Mouse (Mus musculus) lung, postnatal 0 days (tissue): Measurements from ENCODE around the gene Gm5741. TPM values are rescaled to one million over a fixed set of nuclear protein-coding genes. Genes with fewer than 3 reads are reported as not detected.

ENCODE experiments used
- ATAC-seq: fragments of 200-750 bp; cut with Nextera tagmentation; 2 replicates; pipeline ENCODE4 v1.8.0; 2017; ENCODE audit warnings: moderate library complexity
- DNase-seq: peaks from one replicate; pipeline ENCODE4 v3.0.0-alpha.2; 2016; ENCODE audit warnings: low spot score
- H3K27ac ChIP-seq: fragments of 300-500 bp; sonication (generic); 2 replicates; pipeline ENCODE4 v1.5.1; 2014; ENCODE audit warnings: antibody characterized with exemption, mild to moderate bottlenecking, low read length, mixed read lengths
- H3K27me3 ChIP-seq: fragments of 300-500 bp; sonication (generic); replicated peaks from 2 replicates; pipeline ENCODE4 v1.6.1; 2014; ENCODE audit warnings: low read length, mixed read lengths; ENCODE audit not compliant: insufficient read depth
- H3K36me3 ChIP-seq: fragments of 300-500 bp; sonication (generic); 2 replicates; pipeline ENCODE4 v1.6.1; 2014; ENCODE audit warnings: low read length, mixed read lengths; ENCODE audit not compliant: insufficient read depth
- H3K4me1 ChIP-seq: fragments of 300-500 bp; sonication (generic); 2 replicates; pipeline ENCODE4 v1.6.1; 2014; ENCODE audit warnings: antibody characterized with exemption, low read depth, low read length, mixed read lengths; ENCODE audit not compliant: insufficient read depth
- H3K4me2 ChIP-seq: fragments of 300-500 bp; sonication (generic); replicated peaks from 2 replicates; pipeline ENCODE4 v1.6.1; 2014; ENCODE audit warnings: low read depth, mild to moderate bottlenecking, low read length, moderate library complexity, mixed read lengths
- H3K4me3 ChIP-seq: fragments of 300-500 bp; sonication (generic); 2 replicates; pipeline ENCODE4 v1.5.1; 2014; ENCODE audit warnings: low read depth, low read length
- H3K9ac ChIP-seq: fragments of 300-500 bp; sonication (generic); replicated peaks from 2 replicates; pipeline ENCODE4 v1.6.1; 2014; ENCODE audit warnings: low read depth, mild to moderate bottlenecking
- H3K9me3 ChIP-seq: fragments of 300-500 bp; sonication (generic); 2 replicates; pipeline ENCODE4 v1.6.1; 2016; ENCODE audit warnings: low read length, mixed read lengths
- CTCF ChIP-seq: IDR thresholded peaks from 2 replicates; pipeline ENCODE4 v1.5.1; 2016; ENCODE audit warnings: antibody characterized with exemption, mild to moderate bottlenecking
- EP300 ChIP-seq: IDR thresholded peaks from 2 replicates; pipeline ENCODE4 v1.6.1; 2016; ENCODE audit warnings: antibody characterized with exemption, mild to moderate bottlenecking, control low read depth
- WGBS: fragments of 180-500 bp; shearing (Covaris S2); extraction: QIAGEN DNeasy Blood & Tissue Kit; methylation state at CpG from one replicate; pipeline ENCODE4 v1.1.7; 2014; 5-methylcytosine and 5-hydroxymethylcytosine counted together
- polyA plus RNA-seq: library from polyadenylated mRNA; unstranded; fragments of >200 nt; fragmentation: Nextera tagmentation; extraction: Ambion mirVana; gene quantifications from 2 replicates; pipeline ENCODE4 v1.2.1, GENCODE M21; 2015

Gm5741 gene
- polyA plus RNA-seq, 1 experiment from 2014 or later, result not detected

DNA sequence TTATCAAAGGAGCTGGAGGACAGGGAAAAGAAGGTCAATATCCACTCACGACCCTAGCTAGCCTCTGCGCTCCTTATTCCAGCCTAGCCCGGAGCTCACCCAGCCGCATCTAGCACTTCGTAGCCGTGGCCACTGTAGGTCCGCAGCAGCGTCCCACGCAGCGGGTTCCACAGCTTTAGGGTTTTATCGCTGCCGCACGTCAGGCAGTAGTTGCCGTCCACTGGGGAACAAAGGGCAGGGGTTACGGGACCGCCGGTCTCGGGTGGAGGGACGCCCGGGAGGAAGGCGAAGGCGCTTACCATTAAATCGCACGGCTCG, 12.4 kb upstream of the Gm5741 start:
- Histone ChIP-seq H3K9me3 (no peaks in the 10 kb centered on the region), H3K27me3 (no peaks in the 10 kb centered on the region), H3K36me3 (no peaks in the 10 kb centered on the region), H3K27ac (peak overlapping the region; percentile 79), H3K4me2 (peak overlapping the region; percentile 96), H3K4me1 (peaks cover 4% of the 10 kb centered on the region), H3K4me3 (peak overlapping the region; percentile 75), H3K9ac (peak overlapping the region; percentile 88)
- ATAC-seq (no peak), DNase-seq (no peak)
- 3% methylated on average over 25 of the region's 25 CpGs for WGBS
- TF ChIP-seq EP300, result no peak
- TF ChIP-seq CTCF, result no peak

GRCm38 (mm10) chr8:85076993-85077392, 9.2 kb upstream of the Gm5741 start:
- Histone ChIP-seq H3K4me2 (no peak overlapping the region), H3K27ac (no peak overlapping the region), H3K9ac (no peak overlapping the region), H3K27me3 (no peaks in the 10 kb centered on the region), H3K4me1 (peaks cover 4% of the 10 kb centered on the region), H3K36me3 (no peaks in the 10 kb centered on the region), H3K9me3 (no peaks in the 10 kb centered on the region), H3K4me3 (no peak overlapping the region)
- 4% methylated on average over 2 of the region's 2 CpGs for WGBS
- peak; percentile 92 for DNase-seq
- TF ChIP-seq CTCF, result peak; percentile 99
- no peak for TF ChIP-seq EP300
- ATAC-seq, result peak; percentile 60

DNA sequence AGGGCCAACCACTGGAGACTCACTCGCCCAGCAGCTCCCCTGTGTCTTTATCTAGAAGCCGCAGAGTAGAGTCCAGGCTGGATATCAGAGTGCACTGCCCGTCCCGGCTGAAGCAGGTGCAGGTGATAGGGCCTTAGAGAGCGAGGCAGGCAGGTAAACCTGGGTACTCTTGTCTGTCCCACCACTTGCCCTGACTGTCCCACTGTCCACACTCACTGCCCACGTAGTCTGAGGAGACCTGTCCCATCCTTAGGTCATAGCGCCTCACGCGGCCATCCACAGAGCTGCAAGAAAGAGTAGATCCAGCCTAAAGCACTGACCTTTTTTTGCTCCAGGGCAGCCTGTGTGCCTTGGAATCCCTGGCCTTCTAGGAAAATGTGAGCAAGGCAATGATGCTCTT, 8.2 kb upstream of the Gm5741 start:
- Histone ChIP-seq H3K27me3 (no peaks in the 10 kb centered on the region), H3K4me1 (no peaks in the 10 kb centered on the region; the same call in 1 of the 2 replicates), H3K36me3 (no peaks in the 10 kb centered on the region), H3K9me3 (no peaks in the 10 kb centered on the region), H3K9ac (no peak overlapping the region), H3K27ac (no peak overlapping the region), H3K4me3 (no peak overlapping the region), H3K4me2 (no peak overlapping the region)
- TF ChIP-seq CTCF (peak; percentile 68), EP300 (no peak)
- no peak for ATAC-seq
- whole genome bisulfite sequencing, result 72% methylated on average over 9 of the region's 9 CpGs
- no peak for DNase-seq

DNA sequence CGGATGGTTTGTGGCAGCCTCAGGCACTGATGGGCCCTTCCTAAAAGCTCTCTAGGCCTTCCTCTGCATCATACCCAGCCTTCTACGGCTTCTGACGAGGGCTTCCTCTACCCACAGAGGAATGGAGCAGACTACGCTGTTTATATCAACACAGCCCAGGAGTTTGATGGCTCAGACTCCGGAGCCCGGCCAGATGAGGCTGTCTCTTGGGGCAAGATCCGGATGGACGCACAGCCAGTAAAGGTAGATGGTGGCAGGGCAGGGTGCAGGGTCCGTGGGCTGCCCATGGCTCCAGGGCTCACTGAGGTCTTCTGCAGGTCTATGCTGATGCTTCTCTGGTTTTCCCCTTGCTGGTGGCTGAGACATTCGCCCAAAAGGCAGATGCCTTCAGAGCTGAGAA, 6.8 kb upstream of the Gm5741 start:
- H3K27me3 ChIP-seq, result no peaks in the 10 kb centered on the region
- no peak for TF ChIP-seq CTCF
- no peak for TF ChIP-seq EP300
- no peak overlapping the region for H3K4me3 ChIP-seq
- no peaks in the 10 kb centered on the region for H3K36me3 ChIP-seq
- no peak overlapping the region for H3K9ac ChIP-seq
- no peak overlapping the region for H3K4me2 ChIP-seq
- 92% methylated on average over 10 of the region's 10 CpGs for WGBS
- H3K4me1 ChIP-seq, result no peaks in the 10 kb centered on the region; the same call in 1 of the 2 replicates
- no peak overlapping the region for H3K27ac ChIP-seq
- H3K9me3 ChIP-seq, result no peaks in the 10 kb centered on the region
- ATAC-seq (no peak), DNase-seq (no peak)

DNA sequence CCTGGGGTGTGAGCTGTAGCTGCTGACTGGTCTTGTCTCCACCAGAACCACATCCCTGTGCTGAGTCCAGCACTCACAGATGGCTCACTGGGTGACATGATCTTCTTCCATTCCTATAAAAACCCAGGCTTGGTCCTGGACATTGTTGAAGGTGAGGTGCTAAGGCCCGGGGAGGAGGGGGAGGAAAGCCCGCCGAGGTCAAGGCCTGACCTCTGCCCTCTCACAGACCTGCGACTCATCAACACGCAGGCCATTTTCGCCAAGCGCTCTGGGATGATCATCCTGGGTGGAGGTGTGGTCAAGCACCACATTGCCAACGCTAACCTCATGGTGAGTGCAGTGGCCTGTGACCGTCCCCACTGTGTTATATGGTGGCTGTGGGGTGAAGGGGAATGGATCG, 6.4 kb upstream of the Gm5741 start:
- Histone ChIP-seq H3K27ac (no peak overlapping the region), H3K4me1 (no peaks in the 10 kb centered on the region; the same call in 1 of the 2 replicates), H3K4me2 (no peak overlapping the region), H3K36me3 (no peaks in the 10 kb centered on the region), H3K9ac (no peak overlapping the region), H3K4me3 (no peak overlapping the region), H3K9me3 (no peaks in the 10 kb centered on the region), H3K27me3 (no peaks in the 10 kb centered on the region)
- ATAC-seq, result no peak
- DNase-seq, result no peak
- TF ChIP-seq CTCF, result no peak
- TF ChIP-seq EP300, result no peak
- 85% methylated on average over 10 of the region's 10 CpGs for WGBS

- WGBS, result 90% methylated on average over 15 of the region's 15 CpGs
Measured at GRCm38 (mm10) chr8:85073041-85073612, 5.3 kb upstream of the Gm5741 start.

More at GRCm38 (mm10) chr8:85073041-85073612, 5.3 kb upstream of the Gm5741 start:
- Histone ChIP-seq H3K36me3 (no peaks in the 10 kb centered on the region), H3K27me3 (no peaks in the 10 kb centered on the region), H3K9me3 (no peaks in the 10 kb centered on the region), H3K4me1 (no peaks in the 10 kb centered on the region; the same call in 1 of the 2 replicates), H3K4me2 (no peak overlapping the region), H3K4me3 (no peak overlapping the region), H3K9ac (no peak overlapping the region), H3K27ac (no peak overlapping the region)
- no peak for DNase-seq
- no peak for TF ChIP-seq CTCF
- ATAC-seq, result no peak
